Mouse (Mus musculus) spleen, embryonic (tissue): ENCODE measurements around the gene Wdr18.

Source experiments
- CTCF ChIA-PET: fragments of 350-600 bp; sonication (Branson Sonifier 250); formaldehyde crosslinking; loops from one replicate; lab custom pipeline; 2022; lab: Charles Lee

The Wdr18 gene

GRCm38 (mm10) chr10:79926491-79927323 lies 33.2 kb upstream of the Wdr18 start, which contains the start of gene Arid3a:
TSS of gene Arid3a (plus strand) at chr10:79927043.
- CTCF ChIA-PET: interaction anchor here (0.7 to 3.2 kb wide), 4 partner anchors 27 to 92 kb away, joined by 3 to 14 read pairs (median 10); no protein-coding TSS in a partner anchor

GRCm38 (mm10) chr10:79927324-79928029 lies 32.5 kb upstream of the Wdr18 start:
- CTCF ChIA-PET: interaction anchor here (0.5 to 3.2 kb wide), 6 partner anchors 23 to 214 kb away, joined by 3 to 14 read pairs (median 6); no protein-coding TSS in a partner anchor

DNA sequence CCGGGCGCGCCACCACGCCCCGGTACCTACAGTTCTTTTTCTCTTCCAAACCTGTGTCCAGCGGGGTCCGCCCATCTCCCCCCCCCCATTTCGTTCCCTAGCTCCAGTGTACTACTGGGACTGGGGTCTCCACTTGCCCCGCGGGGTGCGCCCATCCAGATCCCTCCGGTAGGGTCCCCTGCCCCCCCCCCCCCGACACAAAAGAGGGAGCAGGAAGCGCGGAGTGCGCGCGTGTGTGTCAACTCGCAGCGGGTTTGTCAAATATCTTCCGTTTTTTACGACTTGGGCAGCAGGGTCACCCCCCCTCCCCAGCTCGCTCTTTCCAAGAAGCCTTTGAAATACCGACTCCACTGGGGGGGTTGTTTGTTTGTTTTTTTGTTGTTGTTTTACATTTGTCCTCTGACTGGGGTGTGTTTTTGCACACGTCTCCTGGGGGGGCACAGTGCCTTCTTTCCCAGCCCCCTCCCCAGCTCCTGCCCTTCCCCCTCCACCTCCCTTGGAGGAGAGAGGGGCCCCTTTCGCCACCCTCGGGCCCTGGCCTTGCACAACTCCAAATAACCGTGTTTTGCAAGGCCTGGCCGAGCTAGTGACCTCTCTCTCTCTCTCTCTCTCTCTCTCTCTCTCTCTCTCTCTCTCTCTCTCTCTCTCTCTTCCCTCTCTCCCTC lies 31.8 kb upstream of the Wdr18 start:
- CTCF ChIA-PET: interaction anchor here (0.5 to 3.2 kb wide), 8 partner anchors 10 to 224 kb away, joined by 3 to 11 read pairs (median 4); partner anchors contain the start of gene Misp

GRCm38 (mm10) chr10:79928907-79929701 lies 30.8 kb upstream of the Wdr18 start:
- CTCF ChIA-PET: interaction anchor here (0.6 to 0.7 kb wide), 2 partner anchors 15 to 223 kb away, joined by 3 to 4 read pairs; no protein-coding TSS in a partner anchor

GRCm38 (mm10) chr10:79929967-79930825 lies 29.8 kb upstream of the Wdr18 start:
- CTCF ChIA-PET: no interaction called here

DNA sequence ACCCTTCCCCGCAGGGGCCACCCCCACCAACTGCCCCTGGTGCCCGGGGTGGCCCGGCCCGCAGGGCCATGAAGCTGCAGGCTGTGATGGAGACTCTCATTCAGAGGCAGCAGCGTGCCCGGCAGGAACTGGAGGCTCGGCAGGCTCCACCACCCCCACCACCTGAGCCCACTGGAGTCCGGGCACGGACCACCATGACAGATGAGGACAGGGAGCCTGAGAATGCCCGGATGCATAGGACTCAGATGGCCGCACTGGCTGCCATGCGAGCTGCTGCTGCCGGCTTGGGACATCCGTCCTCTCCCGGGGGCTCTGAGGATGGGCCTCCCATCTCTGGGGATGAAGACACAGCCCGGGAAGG lies 29.1 kb upstream of the Wdr18 start:
- CTCF ChIA-PET: no interaction called here

DNA sequence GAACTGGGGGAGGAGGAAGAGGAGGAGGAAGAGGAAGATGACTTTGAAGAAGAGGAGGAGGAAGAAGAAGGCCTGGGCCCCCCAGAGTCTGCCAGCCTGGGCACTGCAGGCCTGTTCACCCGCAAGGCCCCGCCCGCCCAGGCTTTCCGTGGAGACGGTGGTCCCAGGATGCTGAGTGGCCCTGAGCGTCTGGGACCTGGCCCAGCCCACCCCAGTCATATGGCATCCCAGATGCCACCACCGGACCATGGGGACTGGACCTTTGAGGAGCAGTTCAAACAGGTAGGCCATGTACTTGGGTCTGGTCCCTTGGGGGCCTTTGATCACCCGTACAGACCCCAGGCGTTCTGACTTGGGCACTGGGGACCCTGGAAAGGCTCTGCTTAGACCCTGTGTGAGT lies 28.2 kb upstream of the Wdr18 start:
- CTCF ChIA-PET: no interaction called here

GRCm38 (mm10) chr10:79932736-79933135 lies 27.2 kb upstream of the Wdr18 start:
- CTCF ChIA-PET: no interaction called here

DNA sequence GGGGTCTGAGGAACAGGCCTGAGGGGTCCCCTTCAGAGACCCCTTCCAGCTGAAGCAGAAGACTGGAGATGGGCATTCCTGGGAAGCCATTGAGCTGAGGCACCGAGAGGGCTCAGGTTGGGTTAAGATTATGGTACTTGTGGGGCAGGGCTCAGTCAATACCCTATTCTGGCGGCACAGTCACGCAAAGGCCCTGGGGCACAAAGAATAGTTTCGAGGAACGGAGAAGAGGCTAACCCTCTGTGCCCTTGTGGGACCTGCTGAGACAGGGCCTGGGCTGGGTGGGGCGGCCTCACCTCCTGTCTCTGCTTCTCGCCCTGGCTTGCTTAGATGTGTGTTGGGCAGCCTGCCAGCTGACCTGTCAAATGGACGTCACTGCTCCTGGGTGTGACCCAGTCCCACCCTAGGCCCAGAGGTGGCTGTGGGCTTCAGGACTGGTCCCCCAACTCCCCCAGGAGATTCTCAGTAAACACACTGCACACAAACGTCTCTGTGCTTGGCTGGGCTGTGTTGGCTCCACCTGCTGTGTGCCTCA lies 26.7 kb upstream of the Wdr18 start:
- CTCF ChIA-PET: no interaction called here

- CTCF ChIA-PET: interaction anchor here (0.6 kb wide), 1 partner anchor 99 kb away, joined by 8 read pairs; no protein-coding TSS in a partner anchor
Measured at GRCm38 (mm10) chr10:79933861-79934260, 26.1 kb upstream of the Wdr18 start.

DNA sequence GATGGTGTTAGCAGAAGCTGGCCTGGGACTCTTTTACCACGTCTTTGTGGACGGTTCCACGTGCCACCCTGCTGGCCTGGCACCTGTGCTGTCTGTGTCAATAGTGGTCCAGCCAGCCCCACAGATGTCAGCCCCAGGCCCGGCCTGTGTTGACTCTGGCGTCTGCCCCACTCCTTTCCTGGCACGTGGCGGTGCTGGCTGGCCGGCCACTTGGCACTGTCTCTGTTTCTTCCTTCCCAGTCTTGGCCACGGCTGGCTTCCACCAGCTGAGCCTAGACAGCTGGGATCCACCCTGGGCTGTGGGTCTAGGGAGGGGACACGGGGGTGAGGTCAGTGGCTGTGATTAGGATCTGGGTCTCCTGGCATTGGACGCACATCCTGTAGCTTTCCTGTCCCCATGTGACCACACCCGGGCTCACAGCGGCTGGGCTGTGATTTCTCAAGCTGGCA lies 25.7 kb upstream of the Wdr18 start:
- CTCF ChIA-PET: interaction anchor here (0.6 kb wide), 1 partner anchor 99 kb away, joined by 8 read pairs; no protein-coding TSS in a partner anchor

DNA sequence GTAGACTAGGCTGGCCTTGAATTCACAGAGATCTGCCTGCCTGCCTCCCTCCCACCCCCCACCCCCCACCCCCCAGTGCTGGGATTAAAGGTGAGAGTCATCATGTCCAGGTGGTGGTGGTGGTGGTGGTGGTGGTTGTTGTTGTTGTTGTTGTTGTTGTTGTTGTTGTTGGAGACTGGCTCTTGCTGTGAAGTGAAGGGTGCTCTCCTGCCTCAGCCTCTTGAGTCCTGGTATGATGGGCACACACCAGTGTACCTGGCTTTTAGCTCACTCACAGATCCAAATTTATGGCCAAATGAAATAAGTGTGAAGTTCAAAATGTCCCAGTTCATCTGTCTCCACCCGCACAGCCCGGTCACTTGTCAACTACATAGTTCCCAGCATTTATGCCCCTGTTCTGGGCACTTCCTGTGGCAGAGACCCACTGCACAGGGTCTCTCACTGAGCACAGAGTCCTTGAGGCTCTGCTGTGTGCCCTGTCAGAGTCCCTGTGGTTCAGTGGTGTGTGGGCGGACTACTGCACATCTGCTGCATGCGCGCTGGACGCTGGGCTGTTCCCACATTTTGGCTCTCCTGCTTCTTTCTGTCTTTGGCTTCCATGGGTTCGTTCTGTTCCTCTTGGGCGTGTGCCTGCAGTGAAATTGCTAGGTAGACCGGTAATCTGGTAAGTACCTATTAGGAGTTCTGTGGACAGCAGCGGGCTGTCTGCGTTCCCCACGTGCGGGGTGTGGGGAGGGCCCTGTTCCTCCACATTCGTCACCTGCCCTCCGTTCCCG lies 25.0 kb upstream of the Wdr18 start:
- CTCF ChIA-PET: interaction anchor here (0.6 kb wide), 1 partner anchor 19 kb away, joined by 4 read pairs; no protein-coding TSS in a partner anchor

DNA sequence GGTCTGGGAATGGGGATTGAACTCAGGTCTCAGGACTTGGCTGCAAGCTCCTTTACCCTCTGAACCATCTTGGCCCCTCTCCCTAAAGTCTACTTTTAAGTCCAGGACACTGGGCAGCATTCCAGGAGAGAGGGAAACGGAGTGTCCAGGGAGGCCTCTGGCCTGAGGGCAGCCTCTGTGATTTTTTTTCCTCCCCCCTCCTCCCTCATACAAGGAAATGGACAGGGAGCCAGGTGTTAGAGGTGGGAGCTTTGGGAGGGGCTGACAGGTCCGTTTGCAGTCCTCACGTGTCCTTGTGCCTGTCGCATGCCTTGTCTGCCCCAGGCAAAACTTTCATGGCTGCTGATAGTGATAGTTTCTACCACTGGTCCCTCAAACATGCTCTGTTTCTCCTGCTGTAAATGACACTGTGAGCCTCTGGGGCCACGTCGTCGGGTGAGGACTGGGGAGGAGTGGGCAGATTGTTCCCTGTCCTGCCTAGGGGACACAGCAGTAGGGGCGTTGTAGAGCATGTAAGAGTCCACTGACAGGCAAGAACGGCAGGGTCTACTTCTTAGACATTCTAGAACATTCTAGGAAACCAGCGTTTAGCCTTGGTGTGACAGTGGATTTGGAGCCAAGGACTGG lies 23.6 kb upstream of the Wdr18 start:
- CTCF ChIA-PET: interaction anchor here (0.7 kb wide), 2 partner anchors 10 to 50 kb away, joined by 3 to 8 read pairs; no protein-coding TSS in a partner anchor

- CTCF ChIA-PET: no interaction called here
Measured at GRCm38 (mm10) chr10:79936911-79937441, 23.0 kb upstream of the Wdr18 start.

DNA sequence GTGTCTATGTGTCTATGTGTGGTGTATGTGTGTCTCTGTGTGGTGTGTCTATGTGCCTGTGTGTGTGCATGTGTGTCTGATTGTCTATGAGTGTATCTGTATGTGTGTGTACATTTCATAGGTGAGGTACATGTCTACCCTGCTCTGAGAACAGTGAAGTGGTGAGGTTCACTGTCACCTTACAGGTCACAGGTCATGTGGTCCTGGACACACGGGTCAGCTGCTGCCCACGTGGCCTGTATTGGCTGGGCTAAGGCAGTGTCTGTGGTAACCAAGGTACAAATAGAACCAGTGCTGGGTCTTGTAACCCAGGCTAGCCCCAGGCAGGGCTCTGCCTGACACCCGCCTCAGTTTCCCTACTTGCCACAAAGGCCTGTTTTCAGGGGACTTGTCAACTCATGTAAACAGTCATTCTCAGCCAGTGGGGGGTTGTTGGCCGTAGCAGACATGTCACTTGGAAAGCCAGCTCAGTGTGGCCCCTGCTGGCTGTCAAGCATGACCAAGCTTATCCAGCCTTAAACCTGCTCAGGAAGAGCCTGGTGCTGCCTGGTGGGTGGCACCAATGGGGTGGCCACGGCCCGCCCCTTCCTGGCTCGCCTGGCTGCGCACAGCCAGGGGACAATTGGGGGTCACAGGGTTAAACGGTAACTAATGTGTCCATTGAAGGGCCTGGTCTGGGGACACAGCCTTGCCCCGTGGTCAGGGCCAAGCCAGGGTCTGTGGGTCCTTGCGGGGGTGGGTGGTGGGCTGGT lies 22.0 kb upstream of the Wdr18 start:
- CTCF ChIA-PET: interaction anchor here (0.5 to 1.8 kb wide), 4 partner anchors 10 to 55 kb away, joined by 3 to 7 read pairs (median 6); no protein-coding TSS in a partner anchor

DNA sequence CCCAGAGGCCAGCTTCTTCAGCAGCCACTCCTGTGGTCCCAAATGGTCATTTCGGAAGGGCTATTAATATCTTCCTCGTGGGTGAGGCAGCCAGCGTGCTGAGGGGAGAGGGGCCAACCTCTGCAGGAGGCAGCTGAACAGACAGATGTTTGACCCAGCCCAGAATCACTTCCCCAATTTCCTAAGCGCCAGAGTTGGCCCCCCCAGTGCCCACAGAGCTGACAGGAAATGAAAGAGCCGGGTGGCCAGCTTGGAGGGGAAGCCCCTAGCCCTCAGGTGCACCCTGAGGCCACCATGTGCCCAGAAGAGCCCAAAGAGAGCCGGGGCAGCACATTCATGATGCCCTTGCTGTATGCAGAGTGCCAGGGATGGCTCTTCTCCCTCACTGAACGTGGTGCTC lies 19.2 kb upstream of the Wdr18 start:
- CTCF ChIA-PET: interaction anchor here (0.7 to 1.0 kb wide), 2 partner anchors 18 to 990 kb away, joined by 3 read pairs; no protein-coding TSS in a partner anchor

DNA sequence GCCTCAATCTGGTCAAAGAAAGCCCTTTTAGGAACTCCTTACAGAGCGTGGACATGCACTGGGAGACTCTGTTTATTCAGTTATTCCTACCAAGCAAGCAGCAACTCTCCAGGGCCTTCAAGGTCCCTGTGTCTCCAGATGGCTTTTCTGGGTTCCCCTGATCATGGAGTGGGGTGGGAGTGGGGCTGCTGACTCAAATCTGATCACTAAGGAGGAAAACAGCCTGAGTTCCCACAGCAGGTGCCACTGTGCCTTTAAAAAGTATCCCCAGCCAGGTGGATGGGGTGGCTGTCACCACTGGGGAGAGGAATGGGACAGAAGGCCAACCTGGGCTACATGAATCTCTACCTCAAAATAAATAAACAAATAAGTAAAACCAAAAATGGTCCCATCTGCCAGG lies 17.0 kb upstream of the Wdr18 start:
- CTCF ChIA-PET: interaction anchor here (0.7 kb wide), 1 partner anchor 1255 kb away, joined by 7 read pairs; no protein-coding TSS in a partner anchor
